Mouse (Mus musculus) neural tube, embryonic 12.5 days (tissue): Measurements from ENCODE around the gene Spats1. TPM values are rescaled to one million over a fixed set of nuclear protein-coding genes. Genes with fewer than 3 reads are reported as not detected.

Source experiments
- ATAC-seq: fragments of 200-750 bp; cut with Nextera tagmentation; 2 replicates; pipeline ENCODE4 v1.8.0; 2017; ENCODE audit warnings: low read depth, mild to moderate bottlenecking, moderate TSS enrichment, moderate library complexity; ENCODE audit not compliant: low FRiP score
- H3K27ac ChIP-seq: fragments of 300-500 bp; sonication (generic); 2 replicates; pipeline ENCODE4 v1.5.1; 2016
- H3K27me3 ChIP-seq: fragments of 300-500 bp; sonication (generic); replicated peaks from 2 replicates; pipeline ENCODE4 v1.6.1; 2016; ENCODE audit warnings: mild to moderate bottlenecking
- H3K36me3 ChIP-seq: fragments of 300-500 bp; sonication (generic); 2 replicates; pipeline ENCODE4 v1.6.1; 2016; ENCODE audit warnings: mild to moderate bottlenecking
- H3K4me1 ChIP-seq: fragments of 300-500 bp; sonication (generic); 2 replicates; pipeline ENCODE4 v1.6.1; 2016
- H3K4me2 ChIP-seq: fragments of 300-500 bp; sonication (generic); replicated peaks from 2 replicates; pipeline ENCODE4 v1.6.1; 2016; ENCODE audit warnings: mild to moderate bottlenecking
- H3K4me3 ChIP-seq: fragments of 300-500 bp; sonication (generic); 2 replicates; pipeline ENCODE4 v1.5.1; 2016
- H3K9ac ChIP-seq: fragments of 300-500 bp; sonication (generic); 2 replicates; pipeline ENCODE4 v1.6.1; 2016; ENCODE audit warnings: mild to moderate bottlenecking
- H3K9me3 ChIP-seq: fragments of 300-500 bp; sonication (generic); 2 replicates; pipeline ENCODE4 v1.6.1; 2016; ENCODE audit warnings: mild to moderate bottlenecking
- WGBS: fragments of 180-500 bp; shearing (Covaris S2); methylation state at CpG from one replicate; pipeline ENCODE4 v1.1.7; 2016; 5-methylcytosine and 5-hydroxymethylcytosine counted together
- polyA plus RNA-seq: library from polyadenylated mRNA; unstranded; fragments of >200 nt; fragmentation: Nextera tagmentation; extraction: Ambion mirVana; gene quantifications from 2 replicates; pipeline ENCODE4 v1.2.1, GENCODE M21; 2016

Spats1 gene
- polyA plus RNA-seq, 1 experiment from 2014 or later, result 1.2 TPM

DNA sequence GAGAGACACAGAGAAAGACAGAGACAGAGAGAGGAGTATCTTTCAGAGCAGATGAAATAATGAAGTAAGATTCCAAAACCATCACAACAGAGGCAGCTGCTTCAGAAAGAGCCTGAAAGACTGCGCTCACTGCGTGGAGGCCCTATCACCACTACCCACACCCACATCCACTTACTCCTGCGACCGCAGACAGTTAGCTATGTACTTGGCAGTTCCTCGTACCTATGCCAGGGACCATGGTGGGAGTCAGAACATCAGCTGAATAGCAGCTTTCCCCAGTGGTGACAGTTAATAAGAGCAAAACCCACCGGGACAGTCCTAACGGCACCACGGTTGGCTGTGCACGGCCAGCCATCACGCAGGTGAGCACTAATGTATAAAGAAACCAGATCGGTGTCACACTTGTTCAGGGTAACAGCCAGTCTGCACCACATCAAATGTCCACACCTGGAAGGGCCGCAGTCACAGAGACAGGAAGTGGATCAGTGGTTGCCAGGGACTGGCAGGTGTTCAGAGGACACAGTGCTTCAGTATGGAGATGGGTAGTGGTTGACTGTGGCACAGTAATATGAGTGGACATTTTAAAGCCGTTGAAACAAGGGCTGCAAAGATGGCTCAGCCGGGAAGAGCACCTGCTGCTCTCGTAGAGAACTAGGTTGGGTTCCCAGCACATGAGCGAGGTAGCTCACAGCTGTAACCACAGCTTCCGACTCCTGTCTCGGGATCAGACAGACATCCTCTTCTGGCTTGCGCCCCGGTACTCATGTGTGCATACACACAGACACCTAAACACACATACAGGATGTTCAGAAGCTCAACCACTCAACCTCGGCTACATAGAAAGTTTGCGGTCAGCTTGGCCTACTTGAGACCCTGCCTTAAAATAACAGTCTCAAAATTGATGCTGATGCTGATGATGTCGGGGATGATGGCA is 13.4 kb upstream of the Spats1 start:
- Histone ChIP-seq H3K27ac (no peak overlapping the region), H3K27me3 (no peaks in the 10 kb centered on the region), H3K4me1 (no peaks in the 10 kb centered on the region), H3K36me3 (no peaks in the 10 kb centered on the region), H3K9me3 (no peaks in the 10 kb centered on the region), H3K9ac (no peak overlapping the region), H3K4me2 (no peak overlapping the region), H3K4me3 (no peak overlapping the region)
- no peak for ATAC-seq
- 89% methylated on average over 23 of the region's 23 CpGs for WGBS

DNA sequence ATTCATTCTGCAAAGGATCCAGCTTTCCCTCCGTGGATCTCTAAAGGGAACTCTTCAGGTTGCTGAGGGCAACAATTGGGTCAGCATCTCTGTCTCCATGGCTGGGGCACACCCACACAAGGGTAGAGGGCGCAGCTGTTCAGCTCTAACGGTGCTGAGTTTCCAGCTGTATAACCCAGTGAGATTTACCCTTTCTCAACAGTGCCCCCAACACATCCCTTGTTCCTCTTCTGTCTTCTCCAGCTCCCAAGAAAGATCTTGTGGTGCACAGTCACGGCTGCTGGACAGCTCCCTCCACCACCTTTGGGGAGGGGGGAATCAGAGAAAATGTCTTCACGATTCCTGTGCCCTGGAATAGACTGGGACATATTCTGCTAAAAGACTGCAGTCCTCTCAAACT is 12.0 kb upstream of the Spats1 start:
- H3K27ac ChIP-seq, result no peak overlapping the region
- no peak overlapping the region for H3K4me3 ChIP-seq
- ATAC-seq, result no peak
- H3K4me1 ChIP-seq, result no peaks in the 10 kb centered on the region
- no peak overlapping the region for H3K9ac ChIP-seq
- H3K27me3 ChIP-seq, result no peaks in the 10 kb centered on the region
- H3K4me2 ChIP-seq, result no peak overlapping the region
- no peaks in the 10 kb centered on the region for H3K36me3 ChIP-seq
- 27% methylated on average over 5 of the region's 5 CpGs for WGBS
- H3K9me3 ChIP-seq, result no peaks in the 10 kb centered on the region

DNA sequence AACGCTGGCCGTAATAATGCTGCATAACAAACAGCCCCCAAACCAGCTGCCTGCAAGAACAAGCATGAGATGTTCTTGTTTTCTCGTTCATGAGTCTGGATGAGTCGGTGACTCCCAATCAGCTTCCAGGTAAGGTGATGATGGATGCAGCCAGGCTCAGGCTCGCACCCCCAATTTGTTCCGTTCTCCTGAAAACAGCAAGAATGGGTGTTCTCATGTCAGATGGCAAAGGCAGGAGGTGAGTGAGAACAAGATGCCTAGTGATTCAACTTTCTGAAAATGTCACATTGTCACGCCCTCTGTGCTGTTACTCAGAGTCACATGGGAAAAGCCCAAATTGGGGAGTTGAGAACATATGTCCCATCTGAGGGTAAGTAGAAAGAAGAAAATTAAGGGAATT is 10.4 kb upstream of the Spats1 start:
- H3K9me3 ChIP-seq, result no peaks in the 10 kb centered on the region
- no peak overlapping the region for H3K9ac ChIP-seq
- H3K27me3 ChIP-seq, result no peaks in the 10 kb centered on the region
- no peak overlapping the region for H3K4me3 ChIP-seq
- H3K27ac ChIP-seq, result no peak overlapping the region
- no peak overlapping the region for H3K4me2 ChIP-seq
- 90% methylated on average over 7 of the region's 7 CpGs for WGBS
- no peak for ATAC-seq
- H3K36me3 ChIP-seq, result no peaks in the 10 kb centered on the region
- no peaks in the 10 kb centered on the region for H3K4me1 ChIP-seq

DNA sequence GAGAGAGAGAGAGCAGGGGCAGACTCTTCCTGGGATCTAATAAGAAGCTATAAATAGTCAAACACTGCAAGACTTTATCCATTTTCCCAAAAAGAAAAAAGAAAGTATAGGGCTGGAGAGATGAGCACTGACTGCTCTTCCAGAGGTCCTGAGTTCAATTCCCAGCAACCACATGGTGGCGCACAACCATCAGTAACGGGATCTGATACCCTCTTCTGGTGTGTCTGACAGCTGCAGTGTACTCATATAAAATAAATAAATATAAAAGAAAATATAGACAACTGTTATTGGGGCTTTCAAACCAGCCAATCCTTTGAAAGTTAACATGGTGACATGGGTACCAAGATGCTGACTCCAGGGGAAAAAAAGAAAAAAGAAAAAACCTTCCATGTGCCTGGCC is 5.2 kb upstream of the Spats1 start:
- H3K27ac ChIP-seq, result no peak overlapping the region
- WGBS, result 21% methylated on average over 2 of the region's 2 CpGs
- no peak overlapping the region for H3K4me2 ChIP-seq
- H3K9ac ChIP-seq, result no peak overlapping the region
- H3K27me3 ChIP-seq, result no peaks in the 10 kb centered on the region
- no peaks in the 10 kb centered on the region for H3K9me3 ChIP-seq
- no peak for ATAC-seq
- H3K4me1 ChIP-seq, result no peaks in the 10 kb centered on the region
- H3K36me3 ChIP-seq, result no peaks in the 10 kb centered on the region
- no peak overlapping the region for H3K4me3 ChIP-seq

DNA sequence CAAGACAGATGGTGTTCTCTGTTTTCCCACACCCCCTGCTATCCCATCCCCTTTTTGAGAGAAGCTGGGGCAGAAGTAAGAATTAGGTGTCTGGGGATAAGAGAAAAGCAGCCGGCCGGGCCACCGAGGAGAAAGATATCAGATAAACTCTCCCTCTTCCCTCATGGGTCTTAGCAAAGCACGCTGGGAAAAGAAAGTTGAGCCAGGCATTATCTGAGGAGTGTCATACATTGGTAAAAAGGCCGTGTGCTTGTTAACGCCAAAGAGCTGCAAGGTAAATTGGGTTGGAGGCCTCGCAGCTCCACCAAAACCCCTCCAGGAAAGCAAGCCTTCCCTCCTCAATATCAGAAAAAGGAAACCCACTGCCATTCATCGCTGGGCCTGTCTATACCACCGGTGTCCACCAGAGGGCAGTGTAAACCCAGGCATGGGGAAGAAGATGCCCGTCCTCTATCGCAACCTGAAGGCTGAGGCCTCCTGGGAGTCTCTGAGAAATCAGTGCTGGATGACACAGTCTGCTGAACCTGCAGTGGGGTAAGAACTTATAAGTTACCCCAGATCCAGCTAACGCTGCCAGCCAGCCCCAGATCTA is 3.1 kb upstream of the Spats1 start:
- Histone ChIP-seq H3K36me3 (no peaks in the 10 kb centered on the region), H3K9ac (no peak overlapping the region), H3K4me2 (no peak overlapping the region), H3K9me3 (no peaks in the 10 kb centered on the region), H3K27me3 (peaks cover 6% of the 10 kb centered on the region; the same call in 1 of the 2 replicates), H3K4me1 (0 out of 2 replicates have a peak, but pooled peaks cover 9% of the 10 kb centered on the region), H3K27ac (no peak overlapping the region), H3K4me3 (no peak overlapping the region)
- ATAC-seq, result no peak
- WGBS, result 20% methylated on average over 12 of the region's 12 CpGs

DNA sequence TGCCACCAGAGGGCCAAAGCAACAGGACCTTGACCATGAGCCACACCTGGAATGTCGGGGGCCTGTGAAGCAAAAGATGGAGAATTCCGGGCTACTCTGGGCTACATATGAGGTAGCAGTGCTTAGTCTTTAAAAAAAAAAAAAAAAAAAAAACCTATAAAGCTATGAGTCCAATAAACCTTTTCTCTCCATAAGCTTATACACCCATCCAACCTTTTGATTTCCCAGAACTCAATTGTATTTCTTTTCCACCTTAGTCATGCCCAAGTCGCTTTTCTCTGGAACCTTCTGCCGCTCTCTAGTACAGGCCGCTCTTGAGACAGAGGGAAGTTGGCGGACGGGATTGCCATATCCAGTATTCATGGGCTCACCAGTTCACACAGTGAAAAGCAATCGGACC is 1.1 kb downstream of the Spats1 start:
- H3K9me3 ChIP-seq, result no peaks in the 10 kb centered on the region
- ATAC-seq, result peak; percentile 41; the same call in 1 of the 2 replicates
- H3K36me3 ChIP-seq, result no peaks in the 10 kb centered on the region
- H3K4me1 ChIP-seq, result 0 out of 2 replicates have a peak, but pooled peaks cover 9% of the 10 kb centered on the region
- no peak overlapping the region for H3K27ac ChIP-seq
- peak overlapping the region; percentile 34; the same call in 1 of the 2 replicates for H3K4me3 ChIP-seq
- 68% methylated on average over 8 of the region's 8 CpGs for WGBS
- peaks cover 6% of the 10 kb centered on the region; the same call in 1 of the 2 replicates for H3K27me3 ChIP-seq
- 0 out of 2 replicates have a peak overlapping the region, but pooled peaks have one; percentile 58 for H3K9ac ChIP-seq
- H3K4me2 ChIP-seq, result peak overlapping the region; percentile 72

DNA sequence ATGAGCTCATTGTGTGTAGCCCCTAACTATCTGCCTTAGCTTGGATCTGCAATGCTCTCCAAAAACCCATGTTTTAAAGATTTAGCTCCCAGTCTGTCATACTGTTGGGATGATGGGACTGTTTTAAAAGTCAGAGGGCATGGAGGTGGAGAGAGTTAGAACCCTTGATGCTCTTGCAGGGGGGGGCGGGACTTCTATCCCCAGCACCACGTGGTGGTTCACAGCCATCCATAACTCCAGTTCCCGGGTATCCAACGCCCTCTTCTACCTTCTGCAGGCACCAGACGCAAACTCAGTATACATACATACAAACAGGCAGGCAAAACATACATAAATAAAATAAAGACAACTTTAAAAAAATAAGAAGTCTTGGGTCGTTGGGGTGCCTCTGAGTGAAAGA is 1.5 kb downstream of the Spats1 start:
- H3K4me3 ChIP-seq, result no peak overlapping the region
- H3K27me3 ChIP-seq, result peaks cover 6% of the 10 kb centered on the region; the same call in 1 of the 2 replicates
- H3K36me3 ChIP-seq, result no peaks in the 10 kb centered on the region
- WGBS, result 79% methylated on average over 6 of the region's 6 CpGs
- no peak for ATAC-seq
- no peak overlapping the region for H3K4me2 ChIP-seq
- H3K27ac ChIP-seq, result no peak overlapping the region
- 0 out of 2 replicates have a peak, but pooled peaks cover 9% of the 10 kb centered on the region for H3K4me1 ChIP-seq
- no peak overlapping the region for H3K9ac ChIP-seq
- no peaks in the 10 kb centered on the region for H3K9me3 ChIP-seq

DNA sequence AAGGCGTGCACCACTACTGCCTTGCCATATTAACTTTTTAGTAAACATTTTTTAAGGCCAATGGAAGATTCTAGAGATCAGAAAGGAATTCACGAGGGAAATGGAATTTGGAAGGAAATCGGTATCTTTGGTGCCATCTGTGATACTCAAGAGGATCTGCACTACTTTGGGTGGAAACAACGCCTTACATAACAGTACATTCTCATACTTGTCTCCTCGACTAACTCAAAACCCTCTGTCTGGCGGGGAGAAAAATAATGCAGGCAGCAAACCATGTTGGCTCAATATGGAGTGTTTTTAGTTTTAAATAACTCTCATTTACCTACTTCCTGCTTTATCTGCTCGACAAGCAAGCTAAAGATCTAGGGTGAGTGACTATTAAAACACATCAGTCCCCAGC is 4.5 kb downstream of the Spats1 start:
- 85% methylated on average over 7 of the region's 7 CpGs for WGBS
- no peak overlapping the region for H3K9ac ChIP-seq
- ATAC-seq, result no peak
- H3K4me2 ChIP-seq, result no peak overlapping the region
- no peak overlapping the region for H3K4me3 ChIP-seq
- no peak overlapping the region for H3K27ac ChIP-seq
- 0 out of 2 replicates have a peak, but pooled peaks cover 3% of the 10 kb centered on the region for H3K9me3 ChIP-seq
- H3K36me3 ChIP-seq, result no peaks in the 10 kb centered on the region
- H3K27me3 ChIP-seq, result peaks cover 6% of the 10 kb centered on the region; the same call in 1 of the 2 replicates
- 0 out of 2 replicates have a peak, but pooled peaks cover 9% of the 10 kb centered on the region for H3K4me1 ChIP-seq

DNA sequence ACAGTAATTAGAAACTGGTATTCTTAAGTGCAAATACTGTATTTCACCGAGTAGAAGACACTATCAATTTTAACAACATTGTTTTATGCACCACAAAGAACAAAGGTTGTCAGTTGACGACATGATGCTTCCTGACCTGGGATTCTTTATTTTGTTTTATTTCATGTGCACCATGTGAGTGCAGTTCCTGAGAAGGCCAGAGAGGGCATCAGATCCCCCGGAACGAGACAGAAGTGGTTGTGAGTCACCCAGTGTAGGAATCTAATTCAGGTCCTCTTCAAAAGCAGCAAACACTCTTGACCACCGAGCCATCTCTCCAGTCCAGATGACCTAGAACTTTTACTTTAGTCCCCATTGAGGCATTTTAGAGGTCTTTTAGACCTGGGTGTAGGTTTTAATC is 6.9 kb downstream of the Spats1 start:
- H3K9ac ChIP-seq, result no peak overlapping the region
- no peaks in the 10 kb centered on the region for H3K27me3 ChIP-seq
- no peak overlapping the region for H3K4me3 ChIP-seq
- no peak overlapping the region for H3K4me2 ChIP-seq
- no peak overlapping the region for H3K27ac ChIP-seq
- no peak for ATAC-seq
- H3K36me3 ChIP-seq, result no peaks in the 10 kb centered on the region
- WGBS, result 84% methylated on average over 5 of the region's 5 CpGs
- H3K9me3 ChIP-seq, result 0 out of 2 replicates have a peak, but pooled peaks cover 3% of the 10 kb centered on the region
- no peaks in the 10 kb centered on the region for H3K4me1 ChIP-seq

DNA sequence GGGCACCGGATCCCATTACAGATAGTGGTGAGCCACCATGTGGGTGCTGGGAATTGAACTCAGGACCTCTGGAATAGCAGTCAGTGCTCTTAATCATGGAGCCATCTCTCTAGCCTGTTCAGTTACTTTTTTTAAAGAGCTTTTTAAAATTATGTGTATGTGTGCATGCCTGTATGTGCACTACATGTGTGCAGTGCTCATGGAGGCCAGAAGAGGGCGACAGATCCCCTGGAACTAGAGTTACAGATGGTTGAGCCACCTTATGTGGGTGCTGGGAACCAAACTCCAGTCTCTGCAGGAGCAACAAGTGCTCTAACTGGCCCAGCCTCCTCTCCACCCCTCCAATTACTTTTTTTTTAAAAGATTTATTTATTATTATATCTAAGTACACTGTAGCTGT is 8.5 kb downstream of the Spats1 start:
- Histone ChIP-seq H3K9ac (no peak overlapping the region), H3K36me3 (no peaks in the 10 kb centered on the region), H3K9me3 (0 out of 2 replicates have a peak, but pooled peaks cover 3% of the 10 kb centered on the region), H3K4me2 (no peak overlapping the region), H3K4me3 (no peak overlapping the region), H3K4me1 (no peaks in the 10 kb centered on the region), H3K27me3 (no peaks in the 10 kb centered on the region), H3K27ac (no peak overlapping the region)
- WGBS, result 76% methylated on average over 2 of the region's 2 CpGs
- ATAC-seq, result no peak

DNA sequence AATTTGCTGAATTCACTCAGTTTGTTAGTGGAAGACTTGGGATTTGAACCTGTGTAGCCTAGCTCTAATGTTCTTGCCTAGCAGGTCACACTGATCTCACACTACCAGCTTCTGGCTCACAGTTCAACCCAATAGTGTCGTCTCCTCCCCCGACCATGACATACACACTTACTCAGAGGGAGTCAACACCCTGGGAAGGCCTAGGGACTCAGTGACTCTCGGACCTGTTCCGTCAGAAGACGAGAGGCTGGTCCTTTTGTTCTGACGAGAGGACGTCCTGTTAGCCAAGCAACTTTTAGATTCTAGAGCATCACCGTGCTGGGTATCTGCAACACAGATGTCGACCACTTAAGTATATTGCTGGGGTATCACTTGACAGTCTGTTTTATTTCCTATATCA is 11.0 kb downstream of the Spats1 start:
- Histone ChIP-seq H3K27ac (no peak overlapping the region), H3K9ac (no peak overlapping the region), H3K9me3 (0 out of 2 replicates have a peak, but pooled peaks cover 3% of the 10 kb centered on the region), H3K27me3 (no peaks in the 10 kb centered on the region), H3K36me3 (no peaks in the 10 kb centered on the region), H3K4me1 (no peaks in the 10 kb centered on the region), H3K4me2 (no peak overlapping the region), H3K4me3 (no peak overlapping the region)
- 87% methylated on average over 9 of the region's 9 CpGs for WGBS
- no peak for ATAC-seq

DNA sequence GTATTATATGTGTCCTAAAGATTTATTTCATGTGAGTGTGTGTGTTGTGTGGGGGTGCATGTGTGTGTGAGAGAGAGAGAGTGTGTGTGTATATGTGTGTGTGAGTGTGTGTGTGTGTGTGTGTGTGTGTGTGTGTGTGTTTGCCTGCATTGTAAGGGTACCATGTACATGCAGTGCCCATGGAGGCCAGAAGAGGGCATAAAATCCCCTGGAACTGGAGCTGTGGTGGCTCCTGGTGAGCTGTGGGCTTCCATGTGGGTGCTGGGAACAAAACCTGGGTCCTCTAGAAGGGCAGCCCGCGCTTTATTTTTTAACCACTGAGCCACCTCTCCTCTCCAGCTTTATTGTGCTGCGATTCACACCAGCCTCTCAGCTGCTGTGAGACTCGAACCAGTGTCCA is 12.7 kb downstream of the Spats1 start:
- H3K4me2 ChIP-seq, result no peak overlapping the region
- no peak overlapping the region for H3K9ac ChIP-seq
- no peaks in the 10 kb centered on the region for H3K4me1 ChIP-seq
- no peaks in the 10 kb centered on the region for H3K36me3 ChIP-seq
- no peak overlapping the region for H3K4me3 ChIP-seq
- H3K27me3 ChIP-seq, result no peaks in the 10 kb centered on the region
- 99% methylated on average over 4 of the region's 4 CpGs for WGBS
- no peak for ATAC-seq
- no peak overlapping the region for H3K27ac ChIP-seq
- 0 out of 2 replicates have a peak, but pooled peaks cover 3% of the 10 kb centered on the region for H3K9me3 ChIP-seq
